Mouse (Mus musculus): Measurements from ENCODE around the gene Mtfr1l. TPM values are rescaled to one million over a fixed set of nuclear protein-coding genes. Genes with fewer than 3 reads are reported as not detected.

The Mtfr1l gene
- polyA plus RNA-seq, 1 experiment = 286 TPM

GRCm38 (mm10) chr4:134557626-134558249 lies 22.6 kb upstream of the Mtfr1l start:
- Histone ChIP-seq H3K4me1 (ENCODE audit: control insufficient read depth, insufficient read depth, low read length) (peaks cover 6% of the 10 kb centered on the region), H3K4me3 (ENCODE audit: control insufficient read depth, low read depth, low read length) (no peak overlapping the region), H3K36me3 (ENCODE audit: control insufficient read depth, insufficient read depth, low read length) (no peaks in the 10 kb centered on the region), H3K27ac (ENCODE audit: control insufficient read depth, insufficient read depth, low read depth, low read length) (peak overlapping the region; percentile 14; the same call in 1 of the 2 replicates), H3K27me3 (ENCODE audit: control insufficient read depth, insufficient read depth, low read length) (no peaks in the 10 kb centered on the region)
- TF ChIP-seq CTCF (IDR thresholded peaks at IDR 0.05; ENCODE audit: control insufficient read depth, insufficient read depth, insufficient replicate concordance, low read depth, low read length) (no peak), POLR2A (IDR thresholded peaks at IDR 0.05; ENCODE audit: control insufficient read depth, low read depth, low read length) (no peak)

- H3K4me3 ChIP-seq (ENCODE audit: control insufficient read depth, low read depth, low read length) = no peak overlapping the region
- no peaks in the 10 kb centered on the region; the same call in 1 of the 2 replicates for H3K27me3 ChIP-seq (ENCODE audit: control insufficient read depth, insufficient read depth, low read length)
- no peaks in the 10 kb centered on the region for H3K36me3 ChIP-seq (ENCODE audit: control insufficient read depth, insufficient read depth, low read length)
- no peak overlapping the region for H3K27ac ChIP-seq (ENCODE audit: control insufficient read depth, insufficient read depth, low read depth, low read length)
- H3K4me1 ChIP-seq (ENCODE audit: control insufficient read depth, insufficient read depth, low read length) = peaks cover 6% of the 10 kb centered on the region
- TF ChIP-seq CTCF (IDR thresholded peaks at IDR 0.05; ENCODE audit: control insufficient read depth, insufficient read depth, insufficient replicate concordance, low read depth, low read length) (peak; percentile 60; the same call in 1 of the 2 replicates), POLR2A (IDR thresholded peaks at IDR 0.05; ENCODE audit: control insufficient read depth, low read depth, low read length) (no peak)
These were observed 20.9 kb upstream of the Mtfr1l start for GRCm38 (mm10) chr4:134555956-134556580.

- Histone ChIP-seq H3K36me3 (ENCODE audit: control insufficient read depth, insufficient read depth, low read length) (no peaks in the 10 kb centered on the region), H3K4me1 (ENCODE audit: control insufficient read depth, insufficient read depth, low read length) (peaks cover 5% of the 10 kb centered on the region), H3K27me3 (ENCODE audit: control insufficient read depth, insufficient read depth, low read length) (no peaks in the 10 kb centered on the region; the same call in 1 of the 2 replicates), H3K27ac (ENCODE audit: control insufficient read depth, insufficient read depth, low read depth, low read length) (no peak overlapping the region), H3K4me3 (ENCODE audit: control insufficient read depth, low read depth, low read length) (no peak overlapping the region)
- TF ChIP-seq CTCF (IDR thresholded peaks at IDR 0.05; ENCODE audit: control insufficient read depth, insufficient read depth, insufficient replicate concordance, low read depth, low read length) (no peak), POLR2A (IDR thresholded peaks at IDR 0.05; ENCODE audit: control insufficient read depth, low read depth, low read length) (no peak)
These were observed 18.4 kb upstream of the Mtfr1l start for GRCm38 (mm10) chr4:134553631-134554030.

- H3K36me3 ChIP-seq (ENCODE audit: control insufficient read depth, insufficient read depth, low read length) = no peaks in the 10 kb centered on the region
- no peak within 1 kb of the TSS for H3K27ac ChIP-seq (ENCODE audit: control insufficient read depth, insufficient read depth, low read depth, low read length)
- TF ChIP-seq POLR2A (IDR thresholded peaks at IDR 0.05; ENCODE audit: control insufficient read depth, low read depth, low read length) = no peak
- no peak for TF ChIP-seq CTCF (IDR thresholded peaks at IDR 0.05; ENCODE audit: control insufficient read depth, insufficient read depth, insufficient replicate concordance, low read depth, low read length)
- H3K27me3 ChIP-seq (ENCODE audit: control insufficient read depth, insufficient read depth, low read length) = no peaks in the 10 kb centered on the region; the same call in 1 of the 2 replicates
- no peaks in the 10 kb centered on the region for H3K4me1 ChIP-seq (ENCODE audit: control insufficient read depth, insufficient read depth, low read length)
- peak within 1 kb of the TSS; percentile 41 for H3K4me3 ChIP-seq (ENCODE audit: control insufficient read depth, low read depth, low read length)
These were observed 16.5 kb upstream of the Mtfr1l start, which contains the start of gene Selenon for GRCm38 (mm10) chr4:134551494-134552316. Gene Selenon, minus strand, starts transcription at chr4:134552166.

- Histone ChIP-seq H3K4me1 (ENCODE audit: control insufficient read depth, insufficient read depth, low read length) (no peaks in the 10 kb centered on the region), H3K4me3 (ENCODE audit: control insufficient read depth, low read depth, low read length) (no peak overlapping the region), H3K36me3 (ENCODE audit: control insufficient read depth, insufficient read depth, low read length) (no peaks in the 10 kb centered on the region), H3K27ac (ENCODE audit: control insufficient read depth, insufficient read depth, low read depth, low read length) (no peak overlapping the region), H3K27me3 (ENCODE audit: control insufficient read depth, insufficient read depth, low read length) (no peaks in the 10 kb centered on the region; the same call in 1 of the 2 replicates)
- peak; percentile 50; the same call in 1 of the 2 replicates for TF ChIP-seq CTCF (IDR thresholded peaks at IDR 0.05; ENCODE audit: control insufficient read depth, insufficient read depth, insufficient replicate concordance, low read depth, low read length)
- TF ChIP-seq POLR2A (IDR thresholded peaks at IDR 0.05; ENCODE audit: control insufficient read depth, low read depth, low read length) = no peak
These were observed 14.7 kb upstream of the Mtfr1l start for GRCm38 (mm10) chr4:134549899-134550298.

- no peak overlapping the region for H3K4me3 ChIP-seq (ENCODE audit: control insufficient read depth, low read depth, low read length)
- no peaks in the 10 kb centered on the region for H3K36me3 ChIP-seq (ENCODE audit: control insufficient read depth, insufficient read depth, low read length)
- H3K27me3 ChIP-seq (ENCODE audit: control insufficient read depth, insufficient read depth, low read length) = no peaks in the 10 kb centered on the region; the same call in 1 of the 2 replicates
- no peak for TF ChIP-seq CTCF (IDR thresholded peaks at IDR 0.05; ENCODE audit: control insufficient read depth, insufficient read depth, insufficient replicate concordance, low read depth, low read length)
- H3K4me1 ChIP-seq (ENCODE audit: control insufficient read depth, insufficient read depth, low read length) = no peaks in the 10 kb centered on the region
- no peak overlapping the region for H3K27ac ChIP-seq (ENCODE audit: control insufficient read depth, insufficient read depth, low read depth, low read length)
These were observed 13.2 kb upstream of the Mtfr1l start for GRCm38 (mm10) chr4:134548169-134548938.

Measured in testis, adult 2 months (tissue).